Mouse (Mus musculus) C2C12 (cell line): Measurements from ENCODE around the gene Zfhx3.

ENCODE experiments used
- CEBPB ChIP-seq: IDR thresholded peaks from one replicate; pipeline ENCODE4 v1.6.1; 2011; ENCODE audit warnings: low read depth, mild to moderate bottlenecking, control low read depth, moderate library complexity
- CTCF ChIP-seq: IDR thresholded peaks from one replicate; pipeline ENCODE4 v1.5.1; 2011; ENCODE audit not compliant: control insufficient read depth, insufficient read depth, insufficient read length
- USF1 ChIP-seq: IDR thresholded peaks from one replicate; pipeline ENCODE4 v1.6.1; 2011; ENCODE audit warnings: low read depth, mild to moderate bottlenecking, control low read depth, moderate library complexity

DNA sequence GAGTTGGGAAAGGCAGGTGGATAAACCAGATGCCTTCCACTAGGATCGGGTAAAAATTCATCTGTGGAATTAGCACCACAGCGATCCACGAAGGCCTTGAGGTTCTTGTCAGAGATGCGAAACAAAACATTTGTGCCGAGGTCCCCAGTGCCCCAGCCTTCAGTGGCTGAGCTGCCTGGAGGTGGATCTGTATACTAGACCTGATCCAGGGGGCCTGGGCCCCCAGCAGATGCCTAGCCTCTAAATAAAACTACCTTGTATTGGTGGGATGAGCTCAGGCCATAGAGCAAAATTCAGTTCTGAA is 769.0 kb downstream of the Zfhx3 start:
- TF ChIP-seq CTCF: no peak
- no peak for TF ChIP-seq CEBPB
- TF ChIP-seq USF1: no peak
